Mouse (Mus musculus) neural tube, embryonic 10.5 days (tissue): ENCODE results near the gene Clp1.

Experiments used
- DNase-seq: peaks from one replicate; pipeline ENCODE4 v3.0.0-alpha.2; 2017; ENCODE audit warnings: low spot score; ENCODE audit errors: extremely low spot score

Clp1 gene

DNA sequence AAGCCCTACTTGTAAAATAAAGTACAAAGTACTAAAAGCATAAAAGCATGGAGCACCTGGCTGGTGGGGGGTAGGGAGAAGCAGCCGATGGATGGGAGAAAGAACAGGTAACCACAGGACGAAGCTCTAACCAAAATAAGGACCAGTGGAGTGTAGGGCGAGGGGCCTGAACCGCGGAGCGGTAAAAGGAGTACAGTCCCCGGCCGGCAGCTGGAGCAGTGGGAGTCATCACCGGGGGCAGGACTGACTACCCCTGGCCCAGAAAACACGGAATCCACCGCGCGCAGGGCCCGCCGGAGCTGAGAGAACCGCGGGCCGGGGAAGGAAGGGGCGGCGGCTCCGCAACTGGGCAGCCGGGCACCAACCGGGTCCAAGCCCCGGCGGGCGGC lies 12.7 kb downstream of the Clp1 start:
- no peak for DNase-seq

DNA sequence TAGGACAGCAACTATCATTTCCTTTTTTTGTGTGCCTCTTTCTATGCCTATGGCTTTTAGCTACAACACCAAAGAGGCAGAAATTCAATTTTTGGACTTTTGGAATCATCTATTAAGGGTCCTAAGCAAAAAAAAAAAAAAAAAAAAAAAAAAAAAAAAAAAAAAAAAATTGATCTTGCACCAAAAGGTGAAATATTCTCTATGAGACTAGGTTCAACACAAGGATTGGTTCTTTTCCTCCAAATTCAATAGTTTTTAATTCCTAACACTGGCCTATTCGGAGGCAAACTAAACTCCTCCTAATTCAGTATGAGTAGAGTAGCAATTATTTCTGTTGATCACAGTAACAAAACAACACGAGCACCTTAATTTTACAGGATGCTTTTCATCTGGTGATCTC lies 15.3 kb downstream of the Clp1 start:
- no peak for DNase-seq

GRCm38 (mm10) chr2:84707523-84707922 lies 19.6 kb downstream of the Clp1 start:
- DNase-seq = no peak

DNA sequence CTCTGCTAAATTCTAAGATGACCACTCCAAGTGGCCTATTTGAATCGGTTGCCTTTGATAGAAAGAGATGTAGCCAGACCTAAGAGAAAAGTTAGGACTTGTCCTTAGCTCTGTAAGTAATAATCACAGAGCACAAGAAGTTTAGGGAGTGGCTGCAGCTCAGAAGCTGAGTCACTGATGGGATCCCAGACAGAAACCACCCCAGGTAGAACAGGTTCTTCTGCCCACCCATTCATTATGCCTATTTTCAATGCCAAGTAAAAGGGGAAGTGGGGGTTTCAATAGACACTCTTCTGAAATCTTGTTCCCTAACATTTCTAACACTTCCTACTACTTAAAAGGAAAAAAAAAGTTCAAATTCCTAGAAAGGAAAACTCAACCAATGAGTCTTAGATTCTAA lies 21.9 kb downstream of the Clp1 start:
- DNase-seq = no peak

DNA sequence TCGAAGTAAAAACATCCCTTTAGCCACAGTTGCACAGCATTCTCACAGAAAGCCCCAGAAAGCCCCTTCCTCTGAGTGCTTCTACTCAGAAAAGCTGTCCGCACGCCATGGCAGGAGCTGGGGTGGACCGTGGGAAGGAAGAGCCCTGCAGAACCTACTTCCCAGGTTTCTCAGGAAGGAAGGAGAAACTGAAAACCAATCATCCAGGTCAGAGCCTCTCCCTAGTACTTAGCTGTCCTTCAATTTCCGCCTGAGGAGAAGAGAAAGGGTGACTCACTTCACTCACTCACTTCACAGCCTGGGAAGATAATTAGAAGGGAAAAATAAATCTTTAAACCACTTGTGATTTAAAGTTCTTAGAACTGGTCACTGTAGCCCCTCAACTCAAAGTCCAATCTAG lies 22.8 kb downstream of the Clp1 start:
- DNase-seq = no peak

DNA sequence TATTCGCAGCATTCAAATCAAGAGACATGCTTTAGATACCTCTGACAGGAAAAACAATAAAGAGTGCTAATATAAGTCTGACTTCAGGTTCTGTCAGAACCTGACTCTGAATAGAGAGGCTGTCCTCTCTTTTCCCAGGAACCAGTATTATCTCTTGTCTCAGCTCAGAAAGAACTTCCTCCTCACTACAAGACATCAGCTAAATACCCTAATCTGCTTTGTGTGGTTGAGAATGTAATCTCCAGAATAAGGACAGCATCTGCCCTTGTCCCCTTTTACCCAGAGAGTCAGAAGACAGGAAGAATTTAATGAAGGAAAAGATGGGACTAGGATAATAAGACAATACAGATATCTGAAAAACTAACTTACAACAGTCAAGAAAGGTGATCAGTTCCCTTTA lies 23.7 kb downstream of the Clp1 start:
- no peak for DNase-seq

DNA sequence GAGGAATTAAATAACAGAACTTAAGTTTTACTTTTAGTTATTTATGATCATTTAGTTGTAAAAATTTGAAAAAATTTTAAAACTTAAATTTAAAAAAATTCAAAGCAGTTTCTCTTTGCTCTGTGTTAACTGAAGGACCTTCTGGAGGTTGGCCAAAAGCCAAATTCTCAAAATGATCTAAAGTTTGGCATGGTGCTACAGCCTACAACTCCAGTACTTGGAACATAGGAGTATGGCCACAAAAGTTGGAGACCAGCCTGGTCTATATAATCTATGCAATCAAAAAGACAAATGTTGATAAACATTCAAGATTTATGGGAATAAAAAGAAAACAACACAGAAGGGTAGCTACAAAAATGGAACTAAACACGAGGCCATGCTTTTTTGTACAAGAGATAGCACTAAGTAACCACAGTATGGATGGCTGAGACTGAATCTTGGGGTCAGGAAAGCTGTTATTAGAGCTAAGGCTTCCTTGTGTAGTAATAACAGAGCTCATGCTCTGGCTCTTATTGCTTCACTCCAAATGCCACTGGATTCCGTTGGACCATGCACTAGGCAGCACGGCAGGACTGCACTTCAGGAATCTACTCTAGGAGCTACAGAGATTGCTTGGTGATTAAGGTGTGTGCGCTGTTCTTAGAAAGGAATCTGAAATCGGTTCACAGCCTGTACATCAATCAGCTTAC lies 32.0 kb downstream of the Clp1 start:
- DNase-seq = no peak

DNA sequence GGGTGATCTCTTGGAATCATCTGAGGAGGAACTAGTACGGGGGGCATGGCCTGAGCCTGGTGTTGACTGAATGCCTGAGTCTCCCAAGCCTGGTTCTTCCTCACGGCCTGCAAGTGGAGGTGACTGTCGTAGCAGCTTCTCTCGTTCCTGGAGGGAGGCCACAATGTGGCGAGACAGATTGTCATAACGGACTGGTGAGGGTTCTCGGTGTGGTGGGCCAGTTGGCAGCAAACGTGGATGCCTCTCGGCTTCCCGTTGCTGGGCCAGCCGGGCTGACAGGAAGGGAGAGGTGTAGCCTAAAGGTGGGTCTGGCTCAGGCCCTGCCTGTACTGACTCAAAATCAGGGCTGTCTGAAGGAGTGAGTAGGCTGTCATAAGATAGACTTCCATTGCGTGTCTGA lies 37.1 kb downstream of the Clp1 start:
- no peak for DNase-seq

DNA sequence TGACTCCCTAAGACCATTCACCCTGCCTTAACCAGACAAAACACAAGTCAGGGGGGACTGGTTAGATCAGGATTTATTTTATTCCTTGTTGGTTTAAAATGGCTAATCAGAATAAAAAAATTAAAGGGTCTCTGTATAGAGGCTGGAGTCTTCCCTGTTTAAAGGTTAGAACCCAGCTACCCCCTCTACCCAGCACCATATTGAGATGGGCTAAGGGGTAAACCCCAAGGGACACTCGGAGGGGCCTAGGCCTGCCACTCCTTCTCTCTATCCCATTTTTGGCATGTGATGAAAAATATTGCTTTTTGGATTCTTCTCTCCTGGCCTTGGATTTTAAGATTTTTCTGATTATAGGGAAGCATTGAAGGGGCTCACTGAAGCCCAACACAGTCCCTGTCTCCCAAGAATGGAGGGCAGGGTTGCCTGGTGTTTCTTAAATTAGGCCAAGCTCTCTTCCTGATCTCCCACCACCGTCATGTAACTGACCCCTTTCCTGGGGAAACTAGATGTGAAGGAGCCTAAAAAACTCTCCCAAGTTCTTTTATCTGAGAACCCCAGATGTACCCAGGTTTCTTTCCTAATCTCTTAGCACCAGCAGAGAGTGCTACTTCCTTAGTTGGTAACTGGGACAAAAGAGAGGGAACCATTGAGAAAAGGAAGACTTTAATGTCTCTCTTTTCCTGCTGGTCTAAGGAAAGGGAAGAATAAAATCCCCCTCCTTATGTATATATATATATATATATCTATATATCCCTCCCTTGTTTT lies 38.9 kb downstream of the Clp1 start:
- DNase-seq = no peak

DNA sequence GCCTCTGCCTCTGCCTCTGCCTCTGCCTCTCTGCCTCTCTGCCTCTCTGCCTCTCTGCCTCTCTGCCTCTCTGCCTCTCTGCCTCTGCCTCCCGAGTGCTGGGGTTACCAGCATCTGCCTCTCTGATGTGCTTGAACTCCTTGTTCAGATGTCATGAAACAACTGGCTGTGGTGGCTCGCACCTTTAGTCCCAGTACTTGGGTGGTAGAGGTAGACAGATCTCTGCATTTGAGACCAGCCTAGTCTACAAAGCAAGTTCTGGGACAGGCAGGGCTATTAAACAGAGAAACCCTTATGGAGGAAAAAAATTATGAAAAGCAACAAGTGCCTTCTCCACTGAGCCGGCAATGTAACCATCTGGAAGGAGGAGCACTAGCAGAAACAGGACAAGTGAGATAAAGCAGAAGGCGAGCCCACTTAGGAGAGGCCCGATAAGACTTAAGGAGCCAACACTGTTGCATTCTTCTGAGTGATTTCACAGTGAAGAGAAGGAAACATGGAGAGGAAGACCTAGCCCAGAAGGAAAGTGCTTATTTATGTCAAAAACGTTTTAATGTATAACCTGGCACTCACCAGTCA lies 44.5 kb downstream of the Clp1 start:
- no peak for DNase-seq

- no peak for DNase-seq
Observed at GRCm38 (mm10) chr2:84679016-84679415, 48.1 kb downstream of the Clp1 start, which contains the start of gene Tmx2. Gene Tmx2, minus strand, starts transcription at chr2:84679140.

GRCm38 (mm10) chr2:84677968-84678880 lies 48.9 kb downstream of the Clp1 start, which contains the start of the genes Gm28635 and Med19:
Gene Gm28635, minus strand, starts transcription at chr2:84678041.
Gene Med19, plus strand, starts transcription at chr2:84678402.
- DNase-seq = peak; percentile 92

DNA sequence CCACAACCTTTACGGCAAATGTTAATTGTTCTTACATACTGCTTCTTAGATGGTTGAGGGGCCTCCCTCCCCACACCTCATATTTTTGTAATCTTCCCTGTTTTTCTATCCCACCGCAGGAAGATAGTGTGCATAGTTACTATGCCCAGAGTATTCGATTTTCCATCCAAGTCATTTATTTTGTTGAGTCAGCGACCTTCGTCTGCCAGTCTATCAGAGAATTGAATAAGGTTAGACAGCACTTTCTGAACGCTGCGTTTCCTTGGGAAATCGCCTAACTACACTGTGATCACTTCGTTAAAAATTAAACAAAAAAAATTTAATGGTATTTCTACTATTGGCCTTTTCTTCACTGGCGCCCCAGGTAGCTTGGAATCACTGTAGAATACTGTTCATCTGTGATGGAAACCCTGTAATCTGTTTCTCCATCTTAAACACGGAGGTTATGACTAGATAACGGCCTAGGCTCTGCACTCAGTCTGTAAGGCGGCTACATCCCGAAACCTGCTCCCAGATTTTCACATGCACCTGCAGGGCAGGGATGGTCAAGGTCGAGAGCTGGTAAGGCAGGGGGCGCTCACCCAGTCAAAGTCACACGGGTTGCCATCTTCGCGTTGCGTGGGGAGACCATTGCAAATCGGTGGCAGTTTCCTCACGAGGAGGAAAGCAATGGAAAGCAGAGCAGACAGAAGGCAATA lies 49.7 kb downstream of the Clp1 start:
- peak; percentile 55 for DNase-seq
